Mouse (Mus musculus) embryonic facial prominence, embryonic 13.5 days (tissue): ENCODE measurements around the gene Erich4. TPM values are rescaled to one million over a fixed set of nuclear protein-coding genes. Genes with fewer than 3 reads are reported as not detected.

ENCODE experiments used
- ATAC-seq: fragments of 200-750 bp; cut with Nextera tagmentation; 2 replicates; pipeline ENCODE4 v1.8.0; 2017; ENCODE audit warnings: low read depth; ENCODE audit not compliant: insufficient number of reproducible peaks, insufficient read depth, low FRiP score, low TSS enrichment
- H3K27ac ChIP-seq: fragments of 300-500 bp; sonication (generic); 2 replicates; pipeline ENCODE4 v1.5.1; 2015; ENCODE audit warnings: moderate library complexity, mild to moderate bottlenecking, inconsistent platforms
- H3K27me3 ChIP-seq: fragments of 300-500 bp; sonication (generic); 2 replicates; pipeline ENCODE4 v1.6.1; 2015; ENCODE audit warnings: mild to moderate bottlenecking, inconsistent platforms
- H3K36me3 ChIP-seq: fragments of 300-500 bp; sonication (generic); 2 replicates; pipeline ENCODE4 v1.6.1; 2015; ENCODE audit warnings: mild to moderate bottlenecking, inconsistent platforms
- H3K4me1 ChIP-seq: fragments of 300-500 bp; sonication (generic); 2 replicates; pipeline ENCODE4 v1.6.1; 2015; ENCODE audit warnings: inconsistent platforms
- H3K4me2 ChIP-seq: fragments of 300-500 bp; sonication (generic); 2 replicates; pipeline ENCODE4 v1.6.1; 2015; ENCODE audit warnings: moderate library complexity, mild to moderate bottlenecking, inconsistent platforms
- H3K4me3 ChIP-seq: fragments of 300-500 bp; sonication (generic); 2 replicates; pipeline ENCODE4 v1.5.1; 2015; ENCODE audit warnings: mild to moderate bottlenecking, inconsistent platforms
- H3K9ac ChIP-seq: fragments of 300-500 bp; sonication (generic); 2 replicates; pipeline ENCODE4 v1.6.1; 2015; ENCODE audit warnings: mild to moderate bottlenecking, inconsistent platforms
- H3K9me3 ChIP-seq: fragments of 300-500 bp; sonication (generic); 2 replicates; pipeline ENCODE4 v1.6.1; 2016; ENCODE audit warnings: inconsistent platforms
- WGBS: fragments of 180-500 bp; shearing (Covaris S2); methylation state at CpG from one replicate; pipeline ENCODE4 v1.1.7; 2015; ENCODE audit warnings: mixed read lengths; 5-methylcytosine and 5-hydroxymethylcytosine counted together
- polyA plus RNA-seq: library from polyadenylated mRNA; unstranded; fragments of >200 nt; fragmentation: Nextera tagmentation; extraction: Ambion mirVana; gene quantifications from 2 replicates; pipeline ENCODE4 v1.2.1, GENCODE M21; 2015

The Erich4 gene
- not detected in 2 replicates for polyA plus RNA-seq

DNA sequence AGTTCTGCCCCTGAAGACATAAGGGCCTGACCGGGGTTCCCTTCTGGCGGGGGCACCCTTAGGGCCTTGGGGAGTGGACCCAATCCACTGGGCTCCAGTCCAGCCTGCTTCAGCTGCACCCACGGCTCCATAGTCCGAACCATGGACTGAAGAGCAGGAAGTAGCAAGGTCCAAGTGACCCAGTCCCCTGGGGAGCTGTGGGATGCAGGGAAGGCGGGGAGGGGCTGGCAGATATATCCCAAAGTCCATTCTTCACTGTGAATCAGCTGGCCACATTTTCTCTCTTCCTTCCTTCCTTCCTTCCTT lies at the start of gene Erich4:
Gene Erich4 (minus strand): TSS at position 187 of the 306 bp plus-strand sequence.
- no peak for ATAC-seq
- no peaks in the 10 kb centered on the region for H3K9me3 ChIP-seq
- H3K4me1 ChIP-seq: peaks cover 8% of the 10 kb centered on the region
- WGBS: 84% methylated on average over 5 of the region's 5 CpGs
- H3K27me3 ChIP-seq: no peaks in the 10 kb centered on the region
- no peak within 1 kb of the TSS for H3K4me3 ChIP-seq
- no peak within 1 kb of the TSS for H3K4me2 ChIP-seq
- peaks cover 1% of the 10 kb centered on the region for H3K36me3 ChIP-seq
- no peak within 1 kb of the TSS for H3K27ac ChIP-seq
- H3K9ac ChIP-seq: no peak within 1 kb of the TSS

DNA sequence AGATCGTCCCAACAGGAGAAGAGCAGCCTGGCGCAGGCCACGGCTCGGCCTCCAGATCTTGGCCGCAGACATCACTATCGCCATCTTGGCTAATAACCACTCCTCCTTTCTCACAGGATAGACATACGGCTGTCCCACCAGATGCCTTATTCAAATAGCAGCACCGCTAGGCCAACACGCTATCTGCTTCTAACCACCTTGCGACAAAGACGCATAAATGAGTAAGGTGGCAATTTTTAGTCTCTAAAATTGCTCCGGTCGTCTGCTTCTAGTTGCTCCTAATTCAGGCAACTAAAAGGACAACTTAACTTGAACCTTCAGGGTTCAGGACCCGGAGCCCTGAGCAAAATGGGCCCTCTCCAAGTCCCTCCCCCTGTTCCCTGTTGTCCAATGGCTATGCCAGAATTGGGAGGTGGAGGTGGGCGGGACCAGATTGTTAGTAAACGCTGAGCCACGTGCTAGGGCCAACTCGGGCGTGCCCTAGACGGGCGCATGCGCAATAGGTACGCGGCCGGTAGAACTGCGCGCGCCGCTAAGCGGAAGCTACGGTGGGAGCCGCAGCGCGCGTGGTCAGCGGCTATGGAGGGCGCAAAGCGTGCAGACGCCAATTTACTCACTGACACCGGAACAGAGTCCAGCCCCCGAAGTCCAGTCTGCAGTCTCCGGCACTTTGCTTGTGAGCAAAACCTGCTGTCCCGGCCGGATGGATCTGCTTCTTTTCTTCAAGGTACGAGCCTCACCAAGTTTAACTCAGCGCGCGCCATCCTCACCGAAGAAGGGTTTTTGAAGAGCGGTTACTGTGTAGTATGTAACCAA lies 43.2 kb upstream of the Erich4 start, which contains the start of the genes Bckdha and Exosc5:
Gene Bckdha (minus strand): TSS at position 325 of the 816 bp plus-strand sequence.
Gene Exosc5 (plus strand): TSS at position 508 of the 816 bp plus-strand sequence.
- peaks cover 19% of the 10 kb centered on the region for H3K36me3 ChIP-seq
- peak within 1 kb of the TSS; percentile 71 for H3K4me3 ChIP-seq
- peak within 1 kb of the TSS; percentile 80 for H3K9ac ChIP-seq
- ATAC-seq: peak; percentile 97
- under 1% methylated on average over 50 of the region's 50 CpGs for WGBS
- H3K9me3 ChIP-seq: no peaks in the 10 kb centered on the region
- no peaks in the 10 kb centered on the region for H3K27me3 ChIP-seq
- H3K27ac ChIP-seq: 0 out of 2 replicates have a peak within 1 kb of the TSS, but pooled peaks have one; percentile 11
- peak within 1 kb of the TSS; percentile 86 for H3K4me2 ChIP-seq
- H3K4me1 ChIP-seq: peaks cover 20% of the 10 kb centered on the region

DNA sequence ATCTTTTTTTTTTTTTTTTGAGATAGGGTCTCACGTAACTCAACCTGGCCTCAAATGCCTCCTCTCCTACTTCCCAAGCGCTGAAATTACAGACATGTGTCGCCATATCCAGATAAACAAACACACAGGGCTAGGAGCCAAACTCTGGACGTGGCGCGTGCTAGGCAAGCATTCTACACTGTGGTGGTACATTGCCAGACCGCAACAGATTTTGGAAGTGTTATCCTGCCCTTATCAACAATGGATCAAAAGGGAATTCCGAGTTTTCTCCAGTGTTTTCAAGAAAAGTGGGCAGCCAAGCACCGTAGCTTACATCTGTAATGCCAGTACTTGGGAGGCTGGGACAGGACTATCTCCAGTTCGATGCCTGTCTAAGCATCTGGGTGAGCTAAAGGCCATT lies 42.1 kb upstream of the Erich4 start:
- peak overlapping the region; percentile 86 for H3K4me2 ChIP-seq
- H3K27me3 ChIP-seq: no peaks in the 10 kb centered on the region
- H3K36me3 ChIP-seq: peaks cover 9% of the 10 kb centered on the region
- H3K4me3 ChIP-seq: peak overlapping the region; percentile 71
- ATAC-seq: no peak
- WGBS: 35% methylated on average over 10 of the region's 10 CpGs
- no peaks in the 10 kb centered on the region for H3K9me3 ChIP-seq
- H3K27ac ChIP-seq: no peak overlapping the region
- H3K4me1 ChIP-seq: peaks cover 20% of the 10 kb centered on the region
- peak overlapping the region; percentile 80 for H3K9ac ChIP-seq

GRCm38 (mm10) chr7:25655601-25656428 lies 40.1 kb upstream of the Erich4 start:
- H3K27me3 ChIP-seq: no peaks in the 10 kb centered on the region
- no peaks in the 10 kb centered on the region; the same call in 1 of the 2 replicates for H3K36me3 ChIP-seq
- H3K4me1 ChIP-seq: peaks cover 20% of the 10 kb centered on the region
- H3K4me3 ChIP-seq: no peak overlapping the region
- H3K9ac ChIP-seq: no peak overlapping the region
- no peak for ATAC-seq
- 73% methylated on average over 11 of the region's 11 CpGs for WGBS
- H3K9me3 ChIP-seq: no peaks in the 10 kb centered on the region
- H3K27ac ChIP-seq: no peak overlapping the region
- no peak overlapping the region for H3K4me2 ChIP-seq

GRCm38 (mm10) chr7:25652244-25652759 lies 36.6 kb upstream of the Erich4 start:
- no peaks in the 10 kb centered on the region for H3K9me3 ChIP-seq
- no peak overlapping the region for H3K27ac ChIP-seq
- peaks cover 4% of the 10 kb centered on the region for H3K4me1 ChIP-seq
- no peak overlapping the region for H3K4me2 ChIP-seq
- no peaks in the 10 kb centered on the region for H3K27me3 ChIP-seq
- H3K36me3 ChIP-seq: no peaks in the 10 kb centered on the region; the same call in 1 of the 2 replicates
- 92% methylated on average over 12 of the region's 12 CpGs for WGBS
- no peak overlapping the region for H3K4me3 ChIP-seq
- H3K9ac ChIP-seq: no peak overlapping the region
- no peak for ATAC-seq

GRCm38 (mm10) chr7:25651281-25651680 lies 35.6 kb upstream of the Erich4 start:
- Histone ChIP-seq H3K9me3 (no peaks in the 10 kb centered on the region), H3K27me3 (no peaks in the 10 kb centered on the region), H3K9ac (no peak overlapping the region), H3K36me3 (no peaks in the 10 kb centered on the region; the same call in 1 of the 2 replicates), H3K27ac (no peak overlapping the region), H3K4me3 (no peak overlapping the region), H3K4me2 (no peak overlapping the region), H3K4me1 (no peaks in the 10 kb centered on the region)
- no peak for ATAC-seq
- 89% methylated on average over 8 of the region's 8 CpGs for WGBS

DNA sequence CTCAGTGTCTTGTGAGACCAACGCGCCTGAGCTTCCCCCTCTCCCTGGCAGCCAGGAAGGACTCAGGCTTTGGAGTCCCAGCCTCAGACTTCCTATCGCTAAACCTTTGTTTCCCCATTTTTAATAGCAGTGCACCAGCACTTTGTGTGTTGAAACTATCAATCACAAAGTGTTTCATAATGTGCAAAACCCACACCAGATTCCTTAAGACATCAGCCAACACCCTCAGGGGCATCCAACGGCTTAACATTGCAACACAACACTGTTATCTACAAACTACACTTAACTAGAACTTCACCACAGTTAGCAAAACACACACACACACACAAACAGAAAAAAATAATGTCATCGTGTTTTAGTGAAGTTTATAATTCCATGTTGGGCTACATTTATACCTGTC lies 34.1 kb upstream of the Erich4 start:
- 68% methylated on average over 5 of the region's 5 CpGs for WGBS
- ATAC-seq: no peak
- H3K9ac ChIP-seq: no peak overlapping the region

GRCm38 (mm10) chr7:25647574-25648123 lies 32.0 kb upstream of the Erich4 start:
- H3K4me1 ChIP-seq: no peaks in the 10 kb centered on the region
- peaks cover 3% of the 10 kb centered on the region; the same call in 1 of the 2 replicates for H3K36me3 ChIP-seq
- H3K9me3 ChIP-seq: no peaks in the 10 kb centered on the region
- WGBS: 49% methylated on average over 5 of the region's 5 CpGs
- no peaks in the 10 kb centered on the region for H3K27me3 ChIP-seq
- no peak overlapping the region for H3K9ac ChIP-seq
- no peak overlapping the region for H3K4me2 ChIP-seq
- no peak overlapping the region for H3K4me3 ChIP-seq
- no peak for ATAC-seq
- no peak overlapping the region for H3K27ac ChIP-seq

More for the DNA sequence above, 34.1 kb upstream of the Erich4 start:
- Histone ChIP-seq H3K9me3 (no peaks in the 10 kb centered on the region), H3K27ac (no peak overlapping the region), H3K4me3 (no peak overlapping the region), H3K27me3 (no peaks in the 10 kb centered on the region), H3K4me2 (no peak overlapping the region), H3K36me3 (peaks cover 3% of the 10 kb centered on the region; the same call in 1 of the 2 replicates), H3K4me1 (no peaks in the 10 kb centered on the region)

- no peak overlapping the region for H3K4me2 ChIP-seq
- no peak overlapping the region for H3K27ac ChIP-seq
- WGBS: 53% methylated on average over 14 of the region's 14 CpGs
- H3K9ac ChIP-seq: no peak overlapping the region
- no peaks in the 10 kb centered on the region for H3K9me3 ChIP-seq
- H3K36me3 ChIP-seq: peaks cover 19% of the 10 kb centered on the region
- H3K27me3 ChIP-seq: no peaks in the 10 kb centered on the region
- no peak for ATAC-seq
- H3K4me3 ChIP-seq: no peak overlapping the region
- no peaks in the 10 kb centered on the region for H3K4me1 ChIP-seq
Measured at GRCm38 (mm10) chr7:25645074-25645473, 29.4 kb upstream of the Erich4 start.

DNA sequence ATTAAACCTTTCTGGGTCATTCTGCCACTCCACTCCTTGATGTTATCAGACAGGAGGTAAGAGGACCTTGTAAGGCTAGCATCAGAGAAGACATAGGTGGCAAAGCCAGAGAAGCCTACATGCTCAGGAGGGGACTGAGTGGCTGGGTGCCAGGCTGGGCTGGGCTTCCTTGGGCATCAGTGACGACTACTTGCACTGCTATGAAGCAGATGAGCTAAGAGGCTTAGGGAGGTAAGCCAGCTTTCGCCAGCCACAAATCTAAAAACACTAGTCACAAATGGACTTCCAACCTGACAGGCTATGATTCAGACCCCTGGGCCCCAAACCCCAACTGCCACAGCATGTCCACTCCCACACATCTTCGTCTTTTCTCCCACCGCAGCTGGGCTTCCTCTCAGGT lies 28.9 kb upstream of the Erich4 start:
- peaks cover 22% of the 10 kb centered on the region for H3K36me3 ChIP-seq
- H3K27ac ChIP-seq: no peak overlapping the region
- ATAC-seq: no peak
- WGBS: 83% methylated on average over 4 of the region's 4 CpGs
- no peak overlapping the region for H3K9ac ChIP-seq
- H3K4me3 ChIP-seq: no peak overlapping the region
- H3K4me1 ChIP-seq: no peaks in the 10 kb centered on the region
- no peaks in the 10 kb centered on the region for H3K9me3 ChIP-seq
- H3K4me2 ChIP-seq: no peak overlapping the region
- H3K27me3 ChIP-seq: no peaks in the 10 kb centered on the region

DNA sequence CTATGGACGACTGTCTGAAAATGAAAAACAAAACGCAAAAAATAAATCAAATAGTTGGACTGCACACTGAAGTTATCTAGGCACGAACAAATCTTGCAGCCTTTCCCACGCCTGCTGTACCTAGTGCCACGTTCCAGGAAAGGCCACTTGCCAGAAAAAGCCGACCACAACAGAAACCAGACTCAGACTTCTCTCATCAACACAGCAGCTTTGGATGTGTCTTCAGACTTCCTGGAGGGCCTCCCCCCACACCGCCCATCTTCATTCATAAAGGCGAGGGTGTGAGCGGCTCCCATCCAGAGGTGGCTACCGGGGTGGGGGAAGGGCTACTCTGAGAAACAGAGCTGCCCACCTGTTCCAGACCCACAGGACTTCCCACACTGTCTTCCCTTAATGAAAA lies 28.4 kb upstream of the Erich4 start:
- ATAC-seq: no peak
- no peak overlapping the region for H3K4me3 ChIP-seq
- no peaks in the 10 kb centered on the region for H3K9me3 ChIP-seq
- H3K36me3 ChIP-seq: peaks cover 26% of the 10 kb centered on the region
- no peak overlapping the region for H3K9ac ChIP-seq
- no peak overlapping the region for H3K4me2 ChIP-seq
- no peaks in the 10 kb centered on the region for H3K4me1 ChIP-seq
- 80% methylated on average over 10 of the region's 10 CpGs for WGBS
- H3K27ac ChIP-seq: no peak overlapping the region
- H3K27me3 ChIP-seq: no peaks in the 10 kb centered on the region
